Mouse (Mus musculus) liver, embryonic 14.5 days (tissue): Measurements from ENCODE around the gene Ankib1. TPM values are rescaled to one million over a fixed set of nuclear protein-coding genes. Genes with fewer than 3 reads are reported as not detected.
"Not testable (repeated sequence)": the region's sequence is repeated elsewhere in the genome, so short reads cannot be mapped to it uniquely, and the experiment has no call there.

Source experiments
- ATAC-seq: fragments of 200-750 bp; cut with Nextera tagmentation; 2 replicates; pipeline ENCODE4 v1.8.0; 2017; ENCODE audit warnings: moderate number of reproducible peaks, mild to moderate bottlenecking, moderate library complexity; ENCODE audit not compliant: insufficient read depth
- DNase-seq, 3 experiments: peaks; one replicate each; pipeline ENCODE4 v3.0.0-alpha.2; 2012 to 2013; ENCODE audit warnings: low read depth in 3 of 3, low spot score in 3 of 3
- H3K27ac ChIP-seq: fragments of 300-500 bp; sonication (generic); 2 replicates; pipeline ENCODE4 v1.5.1; 2014; ENCODE audit warnings: moderate library complexity, mild to moderate bottlenecking, control low read depth, inconsistent platforms
- H3K27me3 ChIP-seq: fragments of 300-500 bp; sonication (generic); 2 replicates; pipeline ENCODE4 v1.6.1; 2014; ENCODE audit warnings: mild to moderate bottlenecking, low read length, moderate library complexity; ENCODE audit not compliant: control insufficient read depth, insufficient read depth
- H3K36me3 ChIP-seq: fragments of 300-500 bp; sonication (generic); replicated peaks from 2 replicates; pipeline ENCODE4 v1.6.1; 2014; ENCODE audit warnings: low read depth; ENCODE audit not compliant: control insufficient read depth, insufficient read depth
- H3K4me1 ChIP-seq, 2 experiments: fragments of 200-500 bp in 1 of 2; fragments of 300-500 bp in 1 of 2; sonication (generic) in 1 of 2; replicated peaks; 2 replicates each; pipeline ENCODE4 v1.6.1; 2012 to 2014; ENCODE audit warnings: antibody characterized with exemption in 1 of 2, inconsistent platforms in 1 of 2, low read length in 1 of 2; ENCODE audit not compliant: control insufficient read depth in 2 of 2, insufficient read depth in 2 of 2
- H3K4me2 ChIP-seq: fragments of 300-500 bp; sonication (generic); 2 replicates; pipeline ENCODE4 v1.6.1; 2014; ENCODE audit warnings: low read depth, mild to moderate bottlenecking, control low read depth, moderate library complexity
- H3K4me3 ChIP-seq, 2 experiments: fragments of 200-500 bp in 1 of 2; fragments of 300-500 bp in 1 of 2; sonication (generic) in 1 of 2; 2 replicates each; pipeline ENCODE4 v1.5.1; 2012 to 2014; ENCODE audit warnings: low read depth in 2 of 2, low read length in 2 of 2, mild to moderate bottlenecking in 2 of 2, control low read depth in 1 of 2, inconsistent platforms in 1 of 2, moderate library complexity in 1 of 2; ENCODE audit not compliant: insufficient read depth in 1 of 2
- H3K9ac ChIP-seq: fragments of 300-500 bp; sonication (generic); replicated peaks from 2 replicates; pipeline ENCODE4 v1.6.1; 2014; ENCODE audit warnings: mild to moderate bottlenecking, control low read depth, moderate library complexity
- H3K9me3 ChIP-seq: fragments of 300-500 bp; sonication (generic); 2 replicates; pipeline ENCODE4 v1.6.1; 2016; ENCODE audit warnings: low read length, mixed read lengths; ENCODE audit not compliant: control insufficient read depth
- CTCF ChIP-seq: IDR thresholded peaks from 2 replicates; pipeline ENCODE4 v1.5.1; 2016; ENCODE audit warnings: antibody characterized with exemption, low read depth, control low read depth
- EP300 ChIP-seq: IDR thresholded peaks from 2 replicates; pipeline ENCODE4 v1.6.1; 2016; ENCODE audit warnings: antibody characterized with exemption, low read depth
- WGBS: fragments of 180-500 bp; shearing (Covaris S2); extraction: QIAGEN DNeasy Blood & Tissue Kit; methylation state at CpG from one replicate; pipeline ENCODE4 v1.1.7; 2014; ENCODE audit not compliant: insufficient replicate concordance; 5-methylcytosine and 5-hydroxymethylcytosine counted together
- polyA plus RNA-seq, 2 experiments: library from polyadenylated mRNA; depleted of rRNA in 1 of 2; stranded (reverse) in 1 of 2; unstranded in 1 of 2; fragments of >200 nt; fragmentation: Nextera tagmentation in 1 of 2; extraction: Ambion mirVana in 1 of 2; gene quantifications; 2 replicates each; pipeline versions ENCODE4 v1.2.1 to v1.2.3; 2012 to 2014

Ankib1 gene
- polyA plus RNA-seq, 2 experiments, result 3.1 to 3.8 TPM

GRCm38 (mm10) chr5:3653801-3654200, 148.9 kb downstream of the Ankib1 start:
- DNase-seq (no peak), ATAC-seq (no peak)
- Histone ChIP-seq H3K9ac (no peak overlapping the region), H3K27ac (no peak overlapping the region), H3K27me3 (no peaks in the 10 kb centered on the region), H3K4me1 (peaks cover 0 to 5% of the 10 kb centered on the region in 2 experiments; a peak in 3 of 4 replicates), H3K36me3 (no peaks in the 10 kb centered on the region), H3K4me2 (no peak overlapping the region), H3K9me3 (no peaks in the 10 kb centered on the region), H3K4me3 (no peak overlapping the region)
- TF ChIP-seq EP300 (no peak), CTCF (no peak)
- whole genome bisulfite sequencing, result 70% methylated on average over 4 of the region's 4 CpGs

GRCm38 (mm10) chr5:3652903-3653575, 149.7 kb downstream of the Ankib1 start:
- H3K36me3 ChIP-seq, H3K4me1 ChIP-seq, H3K4me2 ChIP-seq, H3K27me3 ChIP-seq, H3K4me3 ChIP-seq, DNase-seq, H3K9ac ChIP-seq, H3K9me3 ChIP-seq, H3K27ac ChIP-seq, ATAC-seq: not testable (repeated sequence)
- 77% methylated on average over 15 of the region's 25 CpGs for whole genome bisulfite sequencing

- DNase-seq (no peak), ATAC-seq (no peak)
- Histone ChIP-seq H3K4me2 (no peak overlapping the region), H3K36me3 (no peaks in the 10 kb centered on the region), H3K27ac (no peak overlapping the region), H3K27me3 (no peaks in the 10 kb centered on the region), H3K9me3 (no peaks in the 10 kb centered on the region), H3K4me1 (peaks cover 0 to 8% of the 10 kb centered on the region in 2 experiments; a peak in 3 of 4 replicates), H3K9ac (no peak overlapping the region), H3K4me3 (no peak overlapping the region)
- 70% methylated on average over 5 of the region's 5 CpGs for WGBS
- TF ChIP-seq EP300, result no peak
- TF ChIP-seq CTCF, result no peak
These were observed 151.1 kb downstream of the Ankib1 start for GRCm38 (mm10) chr5:3651621-3652020.

GRCm38 (mm10) chr5:3650881-3651280, 151.8 kb downstream of the Ankib1 start, which contains the start of gene Tmbim7:
TSS of gene Tmbim7 (plus strand) at chr5:3651181.
- no peaks in the 10 kb centered on the region for H3K36me3 ChIP-seq
- H3K9ac ChIP-seq, result no peak within 1 kb of the TSS
- no peak within 1 kb of the TSS for H3K4me3 ChIP-seq
- peaks cover 0 to 10% of the 10 kb centered on the region in 2 experiments; a peak in 3 of 4 replicates for H3K4me1 ChIP-seq
- ATAC-seq, result no peak
- WGBS, result 65% methylated on average over 6 of the region's 6 CpGs
- no peak for DNase-seq
- no peak within 1 kb of the TSS for H3K27ac ChIP-seq
- H3K9me3 ChIP-seq, result no peaks in the 10 kb centered on the region
- no peaks in the 10 kb centered on the region for H3K27me3 ChIP-seq
- no peak within 1 kb of the TSS for H3K4me2 ChIP-seq
- TF ChIP-seq EP300 (no peak), CTCF (no peak)

GRCm38 (mm10) chr5:3648849-3649210, 153.9 kb downstream of the Ankib1 start:
- TF ChIP-seq EP300 (no peak), CTCF (no peak)
- Histone ChIP-seq H3K4me2 (no peak overlapping the region), H3K27ac (no peak overlapping the region), H3K36me3 (peaks cover 15% of the 10 kb centered on the region), H3K9me3 (no peaks in the 10 kb centered on the region), H3K9ac (no peak overlapping the region), H3K4me3 (no peak overlapping the region), H3K4me1 (peaks cover 3 to 12% of the 10 kb centered on the region in 2 experiments; a peak in 3 of 4 replicates), H3K27me3 (no peaks in the 10 kb centered on the region)
- 63% methylated on average over 4 of the region's 4 CpGs for WGBS
- DNase-seq (no peak), ATAC-seq (no peak)
